Mouse (Mus musculus) brain, embryonic 18.5 days (tissue): ENCODE data around the gene Zfp69.

Experiments
- DNase-seq: peaks from one replicate; pipeline ENCODE4 v3.0.0-alpha.2; 2012; ENCODE audit warnings: low read depth, low spot score

Gene Zfp69

GRCm38 (mm10) chr4:120951428-120951973 lies at the start of gene Zfp69:
Gene Zfp69, minus strand, starts transcription at chr4:120951699.
- DNase-seq, result peak; percentile 58

GRCm38 (mm10) chr4:121001042-121001441 lies 49.5 kb upstream of the Zfp69 start:
- no peak for DNase-seq

- DNase-seq, result no peak
Observed at GRCm38 (mm10) chr4:120995911-120996310, 44.4 kb upstream of the Zfp69 start.

- no peak for DNase-seq
Observed at GRCm38 (mm10) chr4:120993025-120993424, 41.5 kb upstream of the Zfp69 start.

GRCm38 (mm10) chr4:120992284-120992683 lies 40.8 kb upstream of the Zfp69 start:
- DNase-seq, result no peak

GRCm38 (mm10) chr4:120987319-120987718 lies 35.8 kb upstream of the Zfp69 start:
- no peak for DNase-seq

GRCm38 (mm10) chr4:120986446-120986845 lies 34.9 kb upstream of the Zfp69 start:
- no peak for DNase-seq

- DNase-seq, result no peak
Observed at GRCm38 (mm10) chr4:120978221-120978620, 26.7 kb upstream of the Zfp69 start.

GRCm38 (mm10) chr4:120975428-120975734 lies 23.9 kb upstream of the Zfp69 start:
- no peak for DNase-seq

- no peak for DNase-seq
Observed at GRCm38 (mm10) chr4:120974711-120975427, 23.4 kb upstream of the Zfp69 start.

GRCm38 (mm10) chr4:120971842-120972241 lies 20.3 kb upstream of the Zfp69 start:
- no peak for DNase-seq

GRCm38 (mm10) chr4:120969382-120970146 lies 18.1 kb upstream of the Zfp69 start:
- DNase-seq, result no peak

GRCm38 (mm10) chr4:120968486-120968885 lies 17.0 kb upstream of the Zfp69 start:
- DNase-seq, result no peak

GRCm38 (mm10) chr4:120955586-120955985 lies 4.1 kb upstream of the Zfp69 start:
- no peak for DNase-seq

- DNase-seq, result no peak
Observed at GRCm38 (mm10) chr4:120953667-120954066, 2.2 kb upstream of the Zfp69 start.

- DNase-seq, result no peak
Observed at GRCm38 (mm10) chr4:120953038-120953437, 1.5 kb upstream of the Zfp69 start.

GRCm38 (mm10) chr4:120952163-120952562 lies 664 bp upstream of the Zfp69 start:
- no peak for DNase-seq

- no peak for DNase-seq
Observed at GRCm38 (mm10) chr4:120950763-120951427, 604 bp downstream of the Zfp69 start.

- DNase-seq, result no peak
Observed at GRCm38 (mm10) chr4:120948938-120949337, 2.6 kb downstream of the Zfp69 start.

GRCm38 (mm10) chr4:120935006-120935405 lies 16.5 kb downstream of the Zfp69 start:
- no peak for DNase-seq

- DNase-seq, result no peak
Observed at GRCm38 (mm10) chr4:120930736-120931135, 20.8 kb downstream of the Zfp69 start.

GRCm38 (mm10) chr4:120928686-120929085 lies 22.8 kb downstream of the Zfp69 start:
- DNase-seq, result no peak
